Mouse (Mus musculus) v-Abl transformed pro-B cells (cell line): ENCODE data around the gene Samd1.

Experiments
- in situ Hi-C, 2 experiments: fragments of 400-800 bp; cut with MboI; formaldehyde crosslinking; loops; one replicate each; pipeline ENCODE4 v1.15.1; 2025; ENCODE audit not compliant: unreplicated experiment in 2 of 2

The Samd1 gene

GRCm38 (mm10) chr8:84010625-84011611 is 13.4 kb downstream of the Samd1 start:
- in situ Hi-C loops: no loop called here

- in situ Hi-C loops: no loop called here
Observed at GRCm38 (mm10) chr8:84011705-84012498, 14.4 kb downstream of the Samd1 start, which contains the start of gene 2210011C24Rik. 2210011C24Rik (minus strand) TSS chr8:84012171.

DNA sequence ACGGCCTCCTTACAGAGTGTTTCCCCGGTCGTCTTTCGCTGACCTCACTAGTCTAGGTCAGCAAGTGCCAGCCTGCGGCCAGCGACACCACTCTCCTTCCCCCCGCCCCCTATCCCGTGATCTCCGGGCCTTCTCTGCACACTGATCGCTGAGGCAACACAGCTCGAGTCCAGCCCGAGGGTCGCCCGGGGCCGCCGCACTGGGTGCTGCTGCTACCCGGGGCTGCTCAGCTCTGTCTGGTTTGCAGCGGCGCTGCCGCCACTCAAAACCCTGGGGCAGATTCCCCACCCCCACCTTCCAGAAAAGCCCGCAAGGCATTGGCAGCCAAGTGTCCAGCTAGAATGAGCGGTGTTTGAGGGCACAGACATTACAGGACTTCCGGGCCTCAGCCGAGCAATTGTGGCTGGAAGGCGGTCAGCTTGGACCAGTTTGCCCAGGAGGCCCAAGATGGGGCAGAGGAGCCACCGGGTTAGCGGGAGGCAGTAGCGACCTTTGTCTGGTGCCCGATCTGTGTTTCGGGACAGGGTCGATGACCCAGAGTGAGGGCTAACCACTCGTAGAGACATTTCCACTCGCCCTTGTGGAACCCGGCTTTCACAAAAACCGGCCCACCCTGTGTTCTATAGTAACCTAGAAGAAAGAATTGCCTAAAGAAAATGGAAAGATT is 15.2 kb downstream of the Samd1 start:
- in situ Hi-C loops: no loop called here

- in situ Hi-C loops: no loop called here
Observed at GRCm38 (mm10) chr8:84015833-84016232, 18.4 kb downstream of the Samd1 start.

- in situ Hi-C loops: no loop called here
Observed at GRCm38 (mm10) chr8:84019738-84020137, 22.3 kb downstream of the Samd1 start.

GRCm38 (mm10) chr8:84021096-84021495 is 23.6 kb downstream of the Samd1 start, which contains the start of gene Palm3:
Palm3 (plus strand) TSS chr8:84021471.
- in situ Hi-C loops: no loop called here

GRCm38 (mm10) chr8:84021569-84021968 is 24.1 kb downstream of the Samd1 start:
- in situ Hi-C loops: no loop called here

DNA sequence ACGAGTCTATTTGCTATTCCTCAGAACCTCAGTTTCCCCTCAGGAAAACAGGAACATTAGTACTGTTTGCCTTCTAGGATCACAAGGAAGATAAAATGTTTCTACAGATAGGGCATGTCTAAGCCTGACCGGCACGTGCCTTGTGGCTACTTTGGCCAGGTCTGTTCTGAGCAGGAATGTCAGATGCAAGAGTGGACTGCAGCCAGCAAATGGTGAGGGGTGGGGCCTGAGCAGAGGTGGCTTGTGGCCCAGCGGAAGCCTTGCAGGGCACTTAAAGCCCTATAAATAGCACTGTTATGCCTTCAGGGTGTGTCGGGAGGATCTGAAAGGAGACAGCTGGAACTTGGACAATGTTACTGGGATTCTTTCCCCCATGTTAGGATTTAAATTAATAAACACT is 25.6 kb downstream of the Samd1 start:
- in situ Hi-C loops: no loop called here

GRCm38 (mm10) chr8:84023631-84024030 is 26.2 kb downstream of the Samd1 start:
- in situ Hi-C loops: no loop called here

DNA sequence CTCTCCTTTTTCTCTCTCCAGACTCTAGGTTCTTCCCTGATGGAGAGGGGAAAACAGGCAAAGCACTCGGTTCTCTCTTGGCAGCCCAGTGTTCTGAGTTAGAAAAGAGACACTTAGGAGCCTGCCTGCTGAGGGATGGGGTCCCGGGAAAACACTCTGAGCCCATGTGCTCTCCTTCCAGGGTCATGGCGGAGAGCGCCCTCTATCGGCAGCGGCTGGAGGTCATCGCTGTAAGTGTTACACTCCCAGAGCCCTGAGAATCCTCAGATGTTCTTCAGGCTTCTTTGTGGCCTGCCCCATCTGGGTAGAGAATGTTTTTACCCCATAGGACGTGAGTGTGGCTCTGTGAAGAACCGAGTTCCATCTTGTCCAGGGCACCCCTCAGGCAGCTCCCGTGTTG is 26.7 kb downstream of the Samd1 start:
- in situ Hi-C loops: no loop called here

GRCm38 (mm10) chr8:84025863-84026262 is 28.4 kb downstream of the Samd1 start:
- in situ Hi-C loops: no loop called here

DNA sequence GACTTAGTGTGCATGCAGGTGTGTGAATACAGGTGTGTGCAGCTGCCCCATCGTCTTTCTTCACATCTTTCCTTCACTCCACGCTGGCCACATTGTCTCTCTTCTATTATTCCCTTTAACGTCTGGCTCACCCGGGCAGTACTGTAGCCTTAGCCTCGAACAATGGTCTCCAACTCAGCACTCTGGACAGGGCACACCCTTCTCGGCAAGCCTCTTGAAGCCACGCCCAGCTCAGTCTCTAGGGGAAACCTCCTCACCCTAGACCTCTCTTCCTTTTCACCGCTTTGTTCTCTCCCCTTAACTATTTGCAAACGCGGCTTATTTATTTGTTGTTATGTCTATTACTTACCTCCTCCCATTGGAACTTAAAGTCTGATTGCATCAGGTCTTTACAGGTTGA is 30.0 kb downstream of the Samd1 start:
- in situ Hi-C loops: no loop called here

DNA sequence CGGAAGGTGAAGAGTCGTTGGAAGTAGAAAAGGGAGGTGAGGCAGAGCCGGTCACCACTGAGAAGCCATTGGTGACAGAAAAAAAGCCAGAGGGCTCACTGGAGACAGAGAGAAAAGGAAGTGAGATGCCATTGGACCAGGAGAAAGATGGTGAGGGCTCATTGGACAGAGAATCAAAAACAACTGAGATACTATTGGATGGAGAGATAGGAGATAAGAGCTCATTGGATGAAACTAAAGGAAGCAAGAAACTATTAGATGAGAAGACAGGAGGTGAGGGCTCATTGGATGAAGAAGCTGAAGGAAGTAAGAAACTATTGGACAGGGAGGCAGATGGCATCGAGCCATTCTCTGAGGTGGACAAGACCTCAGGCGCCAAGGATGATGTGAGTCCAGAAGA is 31.8 kb downstream of the Samd1 start:
- in situ Hi-C loops: no loop called here

- in situ Hi-C loops: no loop called here
Observed at GRCm38 (mm10) chr8:84032777-84033176, 35.3 kb downstream of the Samd1 start.

DNA sequence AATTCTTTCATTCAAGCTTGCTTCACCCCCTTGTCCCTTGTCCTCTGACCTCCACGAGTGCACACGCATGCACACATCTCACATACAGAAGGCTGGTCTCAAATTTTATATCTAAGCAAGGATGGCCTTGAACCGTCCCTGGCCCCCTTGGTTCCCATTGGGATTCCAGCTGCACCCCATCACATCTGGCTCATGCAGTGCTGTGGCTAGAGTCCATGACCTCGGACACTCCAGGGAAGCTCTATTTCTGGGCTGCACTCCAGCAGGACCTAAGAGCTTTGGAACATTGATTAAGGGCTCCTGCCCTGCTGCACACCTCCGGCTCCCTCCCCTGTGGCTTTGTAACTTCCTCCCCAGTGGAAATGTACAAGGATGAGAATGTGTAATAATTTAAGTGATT is 40.5 kb downstream of the Samd1 start:
- in situ Hi-C loops: loop anchor here (5.0 kb wide), 4 partner anchors 134 to 319 kb away; partner anchors contain the start of gene Ccdc130 (in 1 of the 2)

- in situ Hi-C loops: loop anchor here (5.0 kb wide), 4 partner anchors 133 to 318 kb away; partner anchors contain the start of gene Ccdc130 (in 1 of the 2)
Observed at GRCm38 (mm10) chr8:84039050-84039449, 41.6 kb downstream of the Samd1 start.

DNA sequence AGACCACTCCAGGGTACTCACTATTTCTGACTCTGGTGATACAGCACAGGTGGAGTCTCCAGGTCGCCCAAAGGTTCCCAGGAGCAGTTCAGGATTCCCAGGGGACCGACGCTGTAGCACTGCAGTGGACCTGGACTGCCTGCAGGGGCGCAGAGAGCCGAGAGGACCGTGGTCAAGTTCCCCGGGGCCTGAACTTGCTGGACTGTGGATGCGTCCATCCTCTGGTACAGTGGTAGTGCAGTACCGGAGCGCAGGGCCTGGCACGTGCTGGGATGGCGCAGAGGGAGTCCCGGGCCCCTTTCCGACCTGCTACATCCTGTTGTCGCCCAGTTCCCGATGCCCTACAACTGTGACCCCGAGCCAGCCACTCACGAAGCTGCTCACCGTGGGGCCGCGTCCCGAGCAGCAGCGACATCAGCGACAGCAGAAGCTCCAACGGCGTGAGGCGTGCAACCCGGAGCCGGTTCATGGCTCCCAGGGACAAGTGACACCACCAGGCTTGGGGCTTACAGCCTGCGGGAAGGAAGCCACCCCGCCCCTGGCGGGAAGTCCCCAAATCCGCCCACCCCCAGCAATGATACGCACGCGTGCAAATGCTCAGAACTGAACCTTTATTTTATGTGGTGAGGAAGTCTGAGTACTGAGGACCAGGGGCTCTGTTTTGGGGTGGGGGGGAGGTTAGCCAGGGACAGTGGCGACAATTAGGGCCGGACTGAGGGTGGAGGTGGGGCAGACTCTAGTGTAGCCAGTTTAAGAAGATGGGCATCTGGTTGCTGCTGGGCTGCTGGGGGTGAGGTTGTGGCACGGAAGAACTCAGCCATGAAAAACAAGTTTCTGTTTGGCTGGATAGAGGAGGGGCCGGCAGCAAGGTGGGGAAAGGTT is 44.8 kb downstream of the Samd1 start, which contains the start of gene Il27ra:
Gene Il27ra, minus strand, starts transcription at position 524 of the 882 bp plus-strand sequence.
- in situ Hi-C loops: loop anchor here (5.0 kb wide), 2 partner anchors 55 to 60 kb away; partner anchors contain the start of gene Dcaf15 (in 1 of the 2)

DNA sequence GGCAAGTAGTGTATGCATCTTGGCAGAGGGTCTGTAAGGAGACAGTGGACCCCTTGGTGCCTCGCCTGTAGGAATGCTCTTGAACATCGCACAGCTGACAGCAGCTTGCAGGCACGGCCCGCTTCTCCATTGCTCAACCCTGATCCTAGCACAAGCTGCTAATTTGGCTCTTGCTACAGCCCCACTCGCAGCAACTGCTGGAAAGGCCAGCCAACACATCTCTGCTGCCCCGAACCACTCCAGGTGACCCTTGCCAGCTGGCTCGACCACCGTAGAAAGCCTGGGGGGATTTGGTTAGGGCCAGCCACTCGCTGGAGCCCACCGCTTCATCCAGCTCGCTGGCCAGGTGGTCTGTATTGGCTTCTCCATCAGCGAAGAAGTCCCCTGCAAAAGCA is 45.5 kb downstream of the Samd1 start:
- in situ Hi-C loops: loop anchor here (5.0 kb wide), 2 partner anchors 54 to 59 kb away; partner anchors contain the start of gene Dcaf15 (in 1 of the 2)

DNA sequence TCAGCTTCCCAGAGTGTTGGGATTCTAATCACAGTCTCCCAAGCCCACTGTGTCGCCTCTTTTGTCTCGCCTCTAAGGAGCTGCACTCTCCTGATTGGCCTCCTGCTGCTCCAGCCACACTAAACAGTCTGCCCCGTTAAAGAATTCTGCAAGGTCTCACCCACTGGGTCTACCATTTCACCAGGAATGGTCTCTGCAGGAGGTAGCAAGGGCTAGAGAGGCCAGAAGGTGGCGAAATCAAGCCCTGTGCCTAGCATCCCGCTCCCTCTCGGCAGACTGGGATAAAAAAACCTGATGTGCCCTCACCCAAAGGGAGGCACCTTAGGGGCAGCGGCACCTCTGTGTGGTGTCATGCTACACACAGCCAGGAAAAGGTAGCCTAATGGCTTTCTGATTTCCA is 46.6 kb downstream of the Samd1 start:
- in situ Hi-C loops: loop anchor here (5.0 kb wide), 2 partner anchors 53 to 58 kb away; partner anchors contain the start of gene Dcaf15 (in 1 of the 2)
